Mouse (Mus musculus): ENCODE data around the gene Gp1bb. TPM values are rescaled to one million over a fixed set of nuclear protein-coding genes. Genes with fewer than 3 reads are reported as not detected.

Gp1bb gene
- total RNA-seq, 2 experiments from 2014 or later = 1.8 to 2.5 TPM

DNA sequence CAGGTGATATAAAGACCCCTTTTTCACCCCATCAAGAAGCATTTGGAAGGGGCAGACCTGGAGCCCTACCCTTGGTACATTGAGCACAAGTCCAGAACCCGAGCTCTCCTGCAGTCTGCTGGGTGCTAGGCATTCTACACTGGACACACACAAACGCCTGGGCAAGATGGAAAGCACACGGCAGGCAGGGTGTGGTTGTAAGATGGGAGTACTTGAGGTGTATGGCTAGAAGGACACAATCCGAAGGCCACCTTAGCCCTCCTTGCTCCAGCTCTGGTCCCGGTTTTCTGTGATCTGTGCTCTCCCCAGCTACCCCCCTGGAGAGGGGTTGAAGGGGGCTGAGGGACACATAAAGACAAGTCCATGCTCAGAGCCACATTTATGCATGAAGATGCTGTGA is 8.1 kb upstream of the Gp1bb start:
- DNase-seq (ENCODE audit: low spot score in 2 of 2) = no peak
- intact Hi-C loops (cut with DNase I) = no loop called here

DNA sequence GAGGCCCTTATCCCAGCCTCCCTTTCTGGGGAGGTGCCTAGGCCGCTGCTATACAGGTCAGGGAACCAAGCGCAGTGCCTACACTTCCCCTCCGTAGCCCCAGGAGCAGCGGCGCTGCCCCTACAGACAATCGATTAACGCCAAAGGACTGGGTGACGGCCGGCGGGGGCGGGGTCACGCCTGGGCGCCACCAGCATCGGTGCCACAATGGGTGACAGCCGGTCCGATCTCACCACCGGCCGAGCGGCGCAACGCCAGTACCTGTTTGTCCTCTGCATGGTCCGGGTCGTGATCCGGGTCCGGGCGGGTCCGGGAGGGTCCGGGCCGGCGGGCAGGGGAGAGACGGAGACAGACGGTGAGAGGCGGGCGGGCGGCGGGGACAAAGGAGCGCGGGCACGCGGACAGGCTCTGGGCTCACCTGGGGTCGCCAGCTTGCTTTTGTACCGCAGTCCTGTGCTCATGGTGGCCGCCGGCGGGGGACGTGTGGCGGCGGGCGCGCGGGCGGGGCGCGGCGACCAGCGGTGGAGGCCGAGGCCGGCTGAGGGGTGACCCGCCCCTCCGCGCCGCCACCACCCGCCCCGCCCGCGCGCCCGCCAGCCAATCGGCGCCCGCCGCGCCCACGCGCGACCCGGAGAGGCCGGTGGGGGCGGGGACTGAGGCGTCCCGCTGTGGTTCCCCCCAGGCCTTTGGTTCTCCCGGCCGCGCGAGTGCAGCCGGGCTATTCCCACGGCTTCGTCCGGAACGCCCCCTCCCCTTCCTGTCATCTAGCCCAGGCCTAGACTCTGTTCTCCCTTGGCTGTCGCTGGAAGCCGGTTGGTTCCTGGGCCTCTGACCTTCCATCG is 7.4 kb upstream of the Gp1bb start, which contains the start of gene Sept5:
Sept5 (minus strand) TSS at position 565 of the 842 bp plus-strand sequence.
- intact Hi-C loops (cut with DNase I) = loop anchor here (5.0 kb wide), 1 partner anchor 168 kb away; no protein-coding TSS in a partner anchor
- peak; percentile 51 to 75 for DNase-seq (ENCODE audit: low spot score in 2 of 2)

DNA sequence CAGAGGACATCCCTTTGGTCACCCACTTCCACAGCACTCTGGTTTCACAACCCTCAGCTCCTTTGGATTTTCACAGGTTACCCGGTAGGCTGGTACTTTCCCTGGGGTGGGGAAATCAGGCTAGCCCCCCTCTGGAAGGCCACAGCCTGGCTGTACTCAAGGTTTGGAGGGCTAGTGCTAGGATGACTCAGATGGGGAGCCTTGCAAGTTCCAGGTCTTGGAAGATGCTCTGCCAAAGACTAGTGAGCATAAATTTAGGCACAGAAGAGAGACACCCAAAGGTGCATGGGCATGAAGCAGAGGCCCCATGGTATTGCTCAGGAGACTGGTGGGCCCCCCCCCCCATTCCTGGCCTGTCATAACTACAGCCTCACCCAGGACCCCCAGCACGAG is 6.7 kb upstream of the Gp1bb start:
- intact Hi-C loops (cut with DNase I) = loop anchor here (5.0 kb wide), 1 partner anchor 168 kb away; no protein-coding TSS in a partner anchor
- DNase-seq (ENCODE audit: low spot score in 2 of 2) = no peak

DNA sequence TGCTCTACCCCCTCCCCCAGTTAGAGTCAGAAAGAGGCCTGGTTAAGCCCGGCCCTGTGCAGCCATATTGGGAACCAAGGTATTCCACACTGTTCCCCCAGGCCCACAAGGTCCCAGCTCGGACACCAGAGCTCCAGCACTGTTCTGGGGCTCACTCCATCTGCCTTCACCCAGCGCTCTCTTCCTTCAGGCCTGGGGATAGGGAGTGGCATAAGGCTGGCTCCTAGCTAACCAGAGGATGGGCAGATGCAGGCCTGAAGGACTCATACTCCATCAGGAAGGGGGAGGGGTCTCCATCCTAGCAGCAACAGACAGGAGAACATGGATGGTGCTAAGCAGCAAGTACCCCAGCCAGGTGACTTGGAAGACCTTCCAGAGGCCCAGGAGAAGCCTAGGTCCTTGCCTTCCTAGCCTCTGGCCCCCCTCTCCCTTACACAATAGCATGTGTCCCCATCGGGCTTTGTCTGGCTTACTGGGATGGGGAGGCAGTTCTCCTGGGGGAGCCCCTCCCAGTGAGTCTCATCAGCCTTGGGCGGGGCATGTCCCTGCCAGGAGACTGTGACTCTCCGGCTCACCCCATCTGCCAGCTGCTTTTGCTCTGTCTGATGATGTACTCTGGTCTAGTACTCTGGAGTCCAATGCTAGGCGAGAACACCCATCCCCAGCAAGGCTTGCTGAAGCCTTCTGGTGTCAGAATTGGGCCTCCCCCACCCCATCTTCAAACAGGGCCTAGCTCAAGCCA is 6.2 kb upstream of the Gp1bb start:
- peak in 1 of 2 experiments; percentile 46 for DNase-seq (ENCODE audit: low spot score in 2 of 2)
- intact Hi-C loops (cut with DNase I) = loop anchor here (5.0 kb wide), 1 partner anchor 169 kb away; no protein-coding TSS in a partner anchor

DNA sequence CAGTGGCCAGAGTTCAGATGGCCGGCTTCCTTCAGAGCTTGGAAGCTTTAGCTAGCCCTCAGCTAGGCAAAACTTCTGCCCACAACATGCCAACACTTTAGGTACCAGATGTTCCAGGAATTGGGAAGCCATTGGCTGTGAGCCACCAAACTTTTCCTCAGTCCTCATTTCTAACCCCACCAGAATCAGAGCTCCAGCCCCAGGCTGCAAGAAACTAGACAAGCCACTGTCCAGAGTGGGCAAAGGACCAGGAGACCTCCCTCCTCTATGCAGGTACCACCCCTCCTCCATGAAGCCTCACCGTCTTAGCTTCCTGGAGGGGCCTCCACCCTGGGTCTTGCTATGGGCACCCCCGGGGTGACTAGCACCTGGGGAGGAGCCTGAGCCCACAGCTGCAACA is 5.0 kb upstream of the Gp1bb start:
- intact Hi-C loops (cut with DNase I) = loop anchor here (2.0 to 5.0 kb wide), 2 partner anchors 52 to 170 kb away; no protein-coding TSS in a partner anchor
- peak in 1 of 2 experiments; percentile 31 for DNase-seq (ENCODE audit: low spot score in 2 of 2)

DNA sequence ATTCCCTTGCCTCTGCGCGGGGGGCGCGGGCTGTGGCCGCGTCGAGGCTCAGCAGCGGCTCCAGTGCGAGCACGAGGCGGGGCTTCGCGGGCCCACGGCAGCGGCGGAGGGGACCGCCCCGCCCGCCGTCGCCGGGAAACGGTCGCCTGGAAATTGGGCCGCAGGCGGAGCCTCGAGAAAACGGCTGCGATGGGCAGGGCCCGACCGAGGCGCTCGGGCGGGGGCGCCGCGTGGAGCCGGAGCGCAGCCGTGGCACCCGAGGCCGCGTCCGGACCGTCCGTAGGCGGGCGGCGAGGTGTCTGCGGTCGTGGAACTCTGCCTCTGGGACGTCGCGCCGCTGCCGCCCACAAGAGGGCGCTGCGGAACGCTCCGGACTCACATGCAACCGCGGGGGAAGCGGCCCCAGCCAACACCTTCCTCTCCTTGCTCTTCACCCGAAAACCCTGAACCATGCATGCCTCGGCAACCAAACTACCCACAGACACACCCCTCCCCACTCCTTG is 4.2 kb upstream of the Gp1bb start, which contains the start of gene Gm49601:
Gm49601 (minus strand) TSS at position 52 of the 503 bp plus-strand sequence.
- intact Hi-C loops (cut with DNase I) = loop anchor here (2.0 to 5.0 kb wide), 2 partner anchors 52 to 171 kb away; no protein-coding TSS in a partner anchor
- DNase-seq (ENCODE audit: low spot score in 2 of 2) = peak; percentile 85 to 86

DNA sequence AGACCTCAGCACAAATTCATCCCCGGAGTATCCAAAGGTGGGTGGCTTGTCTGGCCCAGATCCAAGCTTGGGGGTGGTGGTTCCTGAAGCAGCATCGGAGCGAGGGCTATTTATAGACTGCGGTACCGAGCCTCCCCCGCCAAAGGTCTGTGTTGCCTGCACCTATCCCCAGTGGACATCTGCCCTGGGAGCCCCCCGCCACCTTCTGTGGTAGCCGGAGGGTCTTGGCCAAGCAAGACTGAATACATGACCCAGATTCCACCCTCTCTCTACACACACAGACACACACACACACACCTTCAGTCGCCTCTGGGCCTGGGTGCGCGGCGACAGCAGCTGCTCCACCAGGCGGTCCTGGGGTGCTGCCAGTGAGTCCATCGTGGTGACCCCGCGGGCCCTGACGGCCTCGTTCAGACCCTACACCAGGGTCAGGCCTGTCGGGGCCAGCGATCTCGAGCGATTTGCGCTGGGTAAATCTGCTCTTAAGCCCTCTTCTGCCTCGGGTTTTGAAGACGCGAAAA is 3.6 kb upstream of the Gp1bb start:
- DNase-seq (ENCODE audit: low spot score in 2 of 2) = peak; percentile 78 to 85
- intact Hi-C loops (cut with DNase I) = loop anchor here (2.0 to 5.0 kb wide), 2 partner anchors 53 to 171 kb away; no protein-coding TSS in a partner anchor

DNA sequence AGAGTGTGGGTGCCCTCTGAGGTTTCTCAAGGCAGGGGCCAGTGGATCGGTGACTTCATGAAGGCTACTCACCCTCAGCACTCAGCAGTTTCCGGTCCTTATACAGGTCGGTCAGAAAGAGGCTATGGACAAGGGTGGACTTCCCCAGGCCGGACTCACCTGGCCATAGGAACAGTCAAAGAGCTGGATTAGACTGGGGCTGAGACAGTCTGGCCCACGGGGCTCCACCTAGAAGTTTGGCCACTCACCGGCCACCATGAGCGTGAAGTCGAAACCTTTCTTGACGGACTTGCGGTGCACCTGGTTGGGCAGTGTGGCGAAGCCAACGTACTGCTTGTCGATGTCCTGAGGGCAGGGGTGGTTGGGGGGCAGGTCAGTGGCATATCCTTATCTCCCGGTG is 2.9 kb upstream of the Gp1bb start:
- intact Hi-C loops (cut with DNase I) = loop anchor here (5.0 kb wide), 1 partner anchor 172 kb away; no protein-coding TSS in a partner anchor
- DNase-seq (ENCODE audit: low spot score in 2 of 2) = peak in 1 of 2 experiments; percentile 31

DNA sequence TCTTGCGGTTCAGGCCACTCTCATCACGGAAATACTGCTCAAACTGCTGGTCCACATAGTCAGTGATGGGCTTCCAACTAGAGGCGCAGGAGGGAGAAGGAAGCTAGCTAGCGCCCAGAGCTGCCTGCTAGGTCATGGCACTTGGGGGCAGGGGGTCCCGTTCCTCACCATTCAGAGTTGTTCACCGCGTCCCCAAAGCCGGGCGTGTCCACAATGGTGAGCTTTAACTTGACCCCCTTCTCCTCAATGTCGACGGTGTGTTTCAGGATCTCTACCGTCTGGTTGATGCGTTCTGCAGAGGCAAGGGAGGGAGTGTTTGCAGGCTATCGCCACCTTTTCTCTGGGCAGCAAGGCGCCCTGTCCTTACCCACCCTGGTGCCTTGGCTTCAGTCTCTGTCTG is 2.4 kb upstream of the Gp1bb start:
- DNase-seq (ENCODE audit: low spot score in 2 of 2) = no peak
- intact Hi-C loops (cut with DNase I) = loop anchor here (5.0 kb wide), 1 partner anchor 173 kb away; no protein-coding TSS in a partner anchor

DNA sequence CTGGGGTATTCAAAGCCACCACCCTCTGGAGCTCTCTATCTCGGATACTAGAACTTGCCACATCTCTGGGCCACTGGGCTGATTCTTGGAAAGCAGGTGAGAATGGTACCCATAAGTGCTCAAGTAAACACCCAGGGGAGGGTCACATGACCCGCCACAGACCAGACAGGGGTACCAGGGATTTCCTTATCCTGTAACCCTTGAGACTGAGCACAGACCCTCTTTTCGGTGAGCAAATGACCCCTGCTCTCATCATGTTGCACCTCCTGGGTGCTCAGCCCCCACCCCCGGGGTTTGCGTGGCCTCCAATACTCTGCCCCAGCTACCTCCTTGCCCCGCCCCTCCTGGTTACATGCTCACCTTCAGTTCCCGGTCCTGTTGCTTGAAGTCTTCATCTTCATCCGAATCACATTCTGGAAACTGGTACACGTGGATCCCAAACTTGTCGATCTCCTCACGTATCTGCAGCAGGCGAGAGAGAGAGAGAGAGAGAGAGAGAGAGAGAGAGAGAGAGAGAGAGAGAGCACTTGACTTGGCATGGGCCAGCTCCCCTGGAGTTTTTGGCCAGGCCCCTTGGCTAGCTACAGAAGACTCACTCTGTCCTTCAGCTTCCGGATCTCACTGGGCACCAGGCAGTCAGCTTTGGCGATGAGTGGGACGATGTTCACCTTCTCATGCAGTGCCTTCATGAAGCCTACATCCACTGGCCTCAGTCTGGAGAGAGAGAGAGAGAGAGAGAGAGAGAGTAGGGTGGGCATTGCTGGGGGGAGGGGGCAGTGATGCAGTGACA is 1.7 kb upstream of the Gp1bb start:
- DNase-seq (ENCODE audit: low spot score in 2 of 2) = peak in 1 of 2 experiments; percentile 23
- intact Hi-C loops (cut with DNase I) = no loop called here

DNA sequence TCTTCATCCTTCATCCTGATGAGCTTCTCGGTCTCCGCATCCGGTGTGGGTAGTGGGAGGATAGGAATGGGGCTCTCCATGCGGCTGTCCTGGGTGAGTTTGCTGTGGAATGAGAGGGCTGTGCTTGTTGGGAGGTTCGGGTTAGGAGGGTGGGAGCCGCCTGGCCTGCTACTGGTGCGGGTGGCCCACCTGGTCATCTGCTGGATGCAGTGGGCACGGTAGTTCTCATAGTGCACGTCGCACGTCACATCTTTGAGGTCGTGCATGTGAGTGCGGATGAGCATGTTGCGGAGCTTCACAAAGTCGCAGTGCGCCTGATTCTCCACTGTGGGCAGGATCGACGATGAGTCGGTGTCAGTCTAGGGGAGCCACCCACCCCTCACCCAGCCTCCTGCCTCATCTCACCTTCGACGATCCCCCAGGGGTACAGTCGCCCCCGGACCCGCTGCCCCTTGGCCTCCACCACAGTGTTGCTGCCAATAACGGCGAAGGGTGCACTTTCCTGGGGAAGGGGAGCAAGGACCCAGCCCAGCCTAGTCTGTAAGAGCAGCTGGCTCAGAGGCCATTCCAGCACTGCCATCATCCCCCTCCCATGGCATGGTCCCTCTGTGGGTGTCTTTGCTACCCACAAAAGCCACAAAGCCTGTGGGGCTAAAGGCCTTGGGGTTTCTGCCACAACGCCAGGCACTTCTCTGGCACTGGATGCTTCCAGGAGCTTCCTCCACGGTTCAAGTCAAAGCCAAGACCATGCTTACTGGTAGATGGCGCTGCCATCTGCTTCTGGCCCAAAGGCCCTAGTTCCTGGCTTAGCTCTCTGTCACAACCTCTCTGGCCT is 930 bp upstream of the Gp1bb start:
- peak in 1 of 2 experiments; percentile 33 for DNase-seq (ENCODE audit: low spot score in 2 of 2)
- intact Hi-C loops (cut with DNase I) = no loop called here

DNA sequence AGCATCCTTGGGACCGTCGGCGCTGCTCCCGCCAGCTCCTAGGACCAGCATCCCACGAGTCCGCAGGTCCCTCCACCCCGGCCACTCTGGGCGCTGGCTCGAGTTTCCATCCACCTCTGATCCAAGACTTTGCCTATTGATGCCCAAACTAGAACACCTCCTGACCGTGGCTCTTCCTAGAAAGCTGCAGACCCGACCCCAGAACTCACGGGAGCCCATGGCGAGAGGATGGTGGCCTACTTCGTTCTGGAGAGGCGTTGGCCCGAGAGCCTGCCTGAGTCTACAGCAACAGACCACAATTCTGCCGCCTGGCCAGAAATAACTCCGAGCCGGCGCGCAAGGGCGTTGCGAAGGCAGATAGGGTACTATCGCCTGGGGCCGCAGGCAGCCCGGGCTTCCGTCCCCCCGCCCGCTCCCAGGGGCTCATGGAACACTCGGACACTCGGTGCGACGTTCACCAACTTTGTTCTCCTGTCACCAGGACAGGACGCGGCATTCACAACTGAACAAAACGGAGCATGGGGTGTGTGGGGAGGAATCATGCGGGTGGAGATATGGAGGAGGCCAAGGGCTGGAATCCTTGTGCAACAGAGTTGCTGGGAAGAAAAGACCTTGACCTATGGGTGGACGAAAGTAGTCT is 721 bp downstream of the Gp1bb start:
- intact Hi-C loops (cut with DNase I) = no loop called here
- DNase-seq (ENCODE audit: low spot score in 2 of 2) = peak in 1 of 2 experiments; percentile 49

DNA sequence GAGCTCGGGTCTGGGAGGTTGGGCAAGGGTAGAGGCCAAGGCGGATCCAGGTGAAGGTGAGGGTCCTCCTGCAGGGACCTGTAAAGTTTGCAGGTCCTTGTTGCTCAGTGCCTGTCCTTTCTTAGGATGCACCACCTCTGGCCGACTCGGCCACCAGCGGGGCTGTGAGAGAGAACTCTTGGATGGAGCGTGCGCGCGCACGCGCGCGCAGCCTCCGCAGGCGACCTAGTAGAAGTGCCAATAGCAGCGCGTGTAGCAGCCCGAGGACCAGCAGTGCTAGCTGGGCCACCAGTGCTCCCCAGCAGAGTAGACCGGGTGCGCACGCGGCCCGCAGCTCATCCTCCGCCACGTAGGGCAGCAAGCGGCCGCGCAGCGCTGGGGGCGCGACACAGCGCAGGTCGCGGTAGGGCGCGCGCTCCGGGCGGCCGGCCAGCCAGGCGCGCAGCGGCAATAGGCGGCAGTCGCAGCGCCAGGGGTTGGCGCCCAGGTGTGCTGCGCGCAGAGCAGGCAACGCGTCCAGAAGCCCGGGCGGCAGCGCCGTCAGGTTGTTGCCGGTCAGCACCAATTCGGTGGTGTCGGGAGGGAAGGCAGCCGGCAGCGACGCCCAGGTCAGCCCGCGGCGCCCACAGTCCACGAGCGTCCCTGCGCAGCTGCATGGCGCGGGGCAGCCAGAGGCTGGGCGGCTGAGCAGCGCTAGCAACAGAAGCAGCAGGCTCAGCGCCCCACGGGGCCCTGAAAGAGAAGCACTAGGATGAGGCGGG is 1.4 kb downstream of the Gp1bb start:
- peak in 1 of 2 experiments; percentile 70 for DNase-seq (ENCODE audit: low spot score in 2 of 2)
- intact Hi-C loops (cut with DNase I) = no loop called here

DNA sequence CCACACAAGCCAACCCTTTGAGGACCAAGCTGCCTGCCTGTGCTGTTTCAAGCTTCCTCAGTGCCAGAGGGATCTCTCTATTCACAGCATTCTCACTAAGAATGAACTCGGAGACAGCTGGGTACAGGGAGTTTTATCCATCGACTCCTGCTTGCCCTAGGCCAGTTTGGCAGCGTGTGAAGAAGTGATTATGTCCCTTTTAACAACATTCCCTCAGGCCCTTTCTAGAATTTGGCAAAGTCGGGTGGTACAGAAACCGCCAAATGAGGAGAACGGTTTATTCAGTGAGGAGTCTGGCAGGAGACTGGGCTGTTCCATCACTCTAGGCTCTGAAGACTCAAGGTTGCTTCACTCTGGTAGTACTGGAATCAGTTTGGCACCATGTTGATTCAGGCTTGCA is 2.0 kb downstream of the Gp1bb start:
- DNase-seq (ENCODE audit: low spot score in 2 of 2) = peak in 1 of 2 experiments; percentile 43
- intact Hi-C loops (cut with DNase I) = no loop called here

DNA sequence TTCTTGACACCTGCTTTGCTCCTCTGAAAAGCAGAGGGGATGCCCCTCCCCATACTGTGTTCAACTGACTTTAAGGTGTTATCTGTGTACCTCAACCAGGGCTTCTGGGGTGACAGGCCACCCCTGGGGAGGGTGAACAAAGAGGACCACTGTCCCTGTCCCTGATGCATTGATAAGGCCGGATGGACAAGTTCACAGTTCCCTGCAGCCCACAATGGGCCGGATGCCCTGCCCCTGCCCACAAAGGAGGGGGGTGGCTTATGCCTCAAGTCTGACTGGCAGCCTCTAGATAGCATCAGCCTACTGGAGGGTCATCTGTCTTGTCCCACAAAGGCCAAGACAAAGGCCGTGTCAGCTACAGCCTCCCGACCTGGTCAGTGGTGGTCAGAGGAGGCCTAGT is 3.1 kb downstream of the Gp1bb start:
- intact Hi-C loops (cut with DNase I) = loop anchor here (5.0 kb wide), 1 partner anchor 272 kb away; the partner anchor contains the start of genes Arvcf and Tango2
- no peak for DNase-seq (ENCODE audit: low spot score in 2 of 2)

DNA sequence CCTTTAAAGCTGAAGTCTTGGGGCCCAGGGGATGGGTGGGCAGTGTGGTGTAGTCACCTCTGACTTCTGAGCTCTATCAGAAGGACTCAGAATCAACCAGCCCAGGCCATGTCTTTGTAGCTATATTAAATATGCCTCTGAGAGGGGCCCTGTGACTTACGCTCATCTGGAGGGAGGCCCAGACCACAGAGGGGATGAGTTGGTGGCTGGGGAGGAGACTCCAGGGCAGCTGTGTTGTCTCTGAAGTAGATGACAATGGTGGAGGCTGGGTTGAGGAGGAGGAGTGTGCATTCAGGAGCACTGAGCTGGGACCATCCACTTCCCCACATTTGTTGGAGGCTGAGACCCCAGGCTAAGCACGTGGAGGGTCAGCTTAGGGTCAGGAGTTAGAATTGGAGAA is 3.9 kb downstream of the Gp1bb start:
- no peak for DNase-seq (ENCODE audit: low spot score in 2 of 2)
- intact Hi-C loops (cut with DNase I) = loop anchor here (5.0 kb wide), 1 partner anchor 271 kb away; the partner anchor contains the start of genes Arvcf and Tango2

Data from left cerebral cortex, postnatal 14 days (tissue).